Mouse (Mus musculus) liver, embryonic 14.5 days (tissue): Measurements from ENCODE around the gene Cdkn2aipnl.

Source experiments
- CTCF ChIP-seq: IDR thresholded peaks from 2 replicates; pipeline ENCODE4 v1.5.1; 2016; ENCODE audit warnings: antibody characterized with exemption, low read depth, control low read depth
- EP300 ChIP-seq: IDR thresholded peaks from 2 replicates; pipeline ENCODE4 v1.6.1; 2016; ENCODE audit warnings: antibody characterized with exemption, low read depth

GRCm38 (mm10) chr11:51969511-51969910 lies 2.0 kb downstream of the Cdkn2aipnl start:
- TF ChIP-seq EP300 (no peak), CTCF (no peak)
